Mouse (Mus musculus): ENCODE results near the gene Cdca3. TPM values are rescaled to one million over a fixed set of nuclear protein-coding genes. Genes with fewer than 3 reads are reported as not detected.

Cdca3 gene
- total RNA-seq, 2 experiments from 2014 or later = 0.50 to 1.1 TPM

DNA sequence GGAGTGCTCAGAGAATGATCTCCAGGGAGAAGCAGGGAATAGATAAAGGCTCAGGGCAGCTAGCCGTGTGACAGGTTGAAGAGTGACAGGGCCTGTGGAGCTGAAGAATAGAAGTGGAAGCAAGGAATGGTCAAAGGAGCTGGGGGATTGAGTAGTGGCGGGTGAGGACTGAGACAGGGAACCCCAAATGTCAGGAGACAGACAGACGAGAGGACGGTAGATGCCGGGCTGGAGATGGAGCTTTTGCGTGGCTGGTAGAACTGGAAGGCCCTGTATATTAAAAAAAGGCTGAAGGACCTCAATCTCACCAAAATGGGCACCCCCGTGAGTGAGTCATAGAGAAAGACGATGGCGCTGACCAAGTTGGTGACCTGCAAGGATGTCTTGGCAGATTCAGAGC lies 31.2 kb downstream of the Cdca3 start:
- intact Hi-C loops (cut with DNase I) = loop anchor here (1.0 kb wide), 1 partner anchor 57 kb away; no protein-coding TSS in a partner anchor
- peak in 1 of 2 experiments; percentile 23 for DNase-seq (ENCODE audit: low spot score in 2 of 2)

DNA sequence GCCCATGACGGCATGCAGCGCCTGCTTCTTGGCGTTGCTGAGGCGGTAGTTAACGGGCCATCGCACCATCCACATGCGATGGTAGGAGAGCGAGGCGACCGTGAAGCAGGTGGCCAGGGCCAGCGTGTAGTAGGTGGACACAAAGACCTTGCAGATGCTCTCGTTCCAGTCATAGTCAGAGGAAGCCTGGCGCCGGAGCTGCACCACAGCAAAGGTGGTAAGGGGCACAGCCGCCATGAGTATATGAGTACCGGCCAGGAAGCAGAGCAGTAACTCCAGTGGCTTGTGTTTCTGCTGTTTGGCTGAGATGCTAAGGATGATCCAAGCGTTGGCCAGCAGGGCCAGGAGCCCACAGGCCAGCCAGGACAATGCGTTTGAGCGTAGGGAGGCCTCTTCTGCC lies 31.9 kb downstream of the Cdca3 start:
- intact Hi-C loops (cut with DNase I) = no loop called here
- DNase-seq (ENCODE audit: low spot score in 2 of 2) = peak; percentile 31 to 40

DNA sequence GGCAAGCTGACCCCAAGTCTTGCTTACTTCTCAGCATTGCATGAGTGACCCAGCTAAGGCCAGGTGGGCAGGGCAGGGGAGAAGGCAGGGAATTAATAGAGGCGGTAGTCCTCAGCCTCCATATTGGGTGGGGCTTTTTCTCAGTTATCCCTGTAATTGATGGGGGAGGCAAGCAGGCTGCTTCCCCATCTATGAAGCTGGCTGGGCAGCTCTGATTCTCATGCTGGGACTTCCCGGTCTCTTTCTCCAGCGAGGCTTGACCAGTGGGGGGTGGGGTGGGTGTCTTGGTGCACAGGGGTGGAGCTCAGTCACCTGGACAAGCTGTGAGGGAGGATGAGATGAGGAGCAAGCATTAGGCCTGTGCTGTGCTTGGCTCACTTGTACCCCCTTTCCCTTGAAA lies 32.5 kb downstream of the Cdca3 start:
- intact Hi-C loops (cut with DNase I) = loop anchor here (1.0 kb wide), 1 partner anchor 69 kb away; the partner anchor contains the start of gene Mlf2
- DNase-seq (ENCODE audit: low spot score in 2 of 2) = no peak

DNA sequence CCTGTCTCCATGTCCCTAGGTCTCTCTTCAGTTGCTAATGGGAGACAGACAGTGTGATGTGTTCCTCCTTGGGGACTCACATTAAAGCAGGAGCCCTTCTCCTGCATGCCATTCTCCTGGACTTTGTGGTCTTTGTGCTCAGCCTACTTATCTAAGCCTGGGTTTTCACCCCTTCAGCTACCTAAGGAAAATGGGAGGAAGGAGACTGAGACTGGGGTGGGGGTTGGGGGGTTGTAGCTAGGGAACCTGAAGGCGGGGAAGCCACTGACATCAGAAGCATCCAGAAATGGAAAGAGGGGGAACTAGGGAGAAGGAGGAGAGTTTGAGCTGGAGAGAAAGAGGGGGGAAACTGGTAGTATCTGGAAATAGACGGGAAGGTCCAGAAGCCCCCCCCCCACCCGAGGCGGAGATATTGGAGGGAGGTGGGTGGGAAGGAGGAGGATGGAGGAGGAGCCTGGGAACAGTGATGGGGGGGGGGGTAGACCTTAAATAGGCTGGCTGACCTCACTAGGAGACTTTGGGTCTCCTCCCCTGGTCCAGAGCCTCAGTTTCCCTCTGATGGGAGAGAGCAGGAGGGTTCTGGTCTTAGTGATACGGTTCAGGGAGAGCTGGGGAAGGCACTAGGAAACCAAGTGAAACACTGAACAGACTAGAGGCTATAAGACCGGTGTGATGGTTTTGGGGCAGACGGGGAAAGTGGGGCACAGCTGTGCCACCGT lies 33.2 kb downstream of the Cdca3 start:
- intact Hi-C loops (cut with DNase I) = loop anchor here (1.0 kb wide), 2 partner anchors 42 to 69 kb away; partner anchors contain the start of gene Mlf2
- DNase-seq (ENCODE audit: low spot score in 2 of 2) = peak; percentile 35 to 74

DNA sequence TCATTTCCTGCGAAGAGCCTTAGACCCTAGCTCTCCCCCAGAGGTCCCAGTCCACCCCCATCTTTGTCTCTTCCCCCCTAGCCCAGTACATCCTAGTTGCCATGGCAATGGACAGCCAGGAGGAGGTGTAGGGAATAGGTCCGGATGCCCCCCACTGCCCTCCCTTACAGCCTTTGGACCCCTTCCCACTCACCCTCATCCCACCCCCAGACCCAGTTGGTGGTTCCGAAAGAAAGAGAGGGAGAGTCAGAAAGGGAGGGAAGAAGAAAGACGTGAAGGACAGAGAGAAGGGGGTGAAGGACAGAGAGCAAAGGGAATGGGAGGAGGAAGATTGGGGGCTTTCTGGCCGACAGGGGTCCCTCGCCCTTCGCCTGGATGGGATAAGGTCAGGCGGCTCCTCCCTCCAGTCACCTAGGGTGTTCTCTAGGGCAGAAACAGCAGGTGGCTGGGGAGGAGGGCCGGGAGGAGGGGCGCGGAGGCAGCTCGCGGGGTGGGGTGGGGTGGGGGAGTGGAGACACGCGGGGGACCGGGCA lies 33.8 kb downstream of the Cdca3 start:
- peak; percentile 20 to 37 for DNase-seq (ENCODE audit: low spot score in 2 of 2)
- intact Hi-C loops (cut with DNase I) = loop anchor here (1.0 kb wide), 1 partner anchor 41 kb away; no protein-coding TSS in a partner anchor

DNA sequence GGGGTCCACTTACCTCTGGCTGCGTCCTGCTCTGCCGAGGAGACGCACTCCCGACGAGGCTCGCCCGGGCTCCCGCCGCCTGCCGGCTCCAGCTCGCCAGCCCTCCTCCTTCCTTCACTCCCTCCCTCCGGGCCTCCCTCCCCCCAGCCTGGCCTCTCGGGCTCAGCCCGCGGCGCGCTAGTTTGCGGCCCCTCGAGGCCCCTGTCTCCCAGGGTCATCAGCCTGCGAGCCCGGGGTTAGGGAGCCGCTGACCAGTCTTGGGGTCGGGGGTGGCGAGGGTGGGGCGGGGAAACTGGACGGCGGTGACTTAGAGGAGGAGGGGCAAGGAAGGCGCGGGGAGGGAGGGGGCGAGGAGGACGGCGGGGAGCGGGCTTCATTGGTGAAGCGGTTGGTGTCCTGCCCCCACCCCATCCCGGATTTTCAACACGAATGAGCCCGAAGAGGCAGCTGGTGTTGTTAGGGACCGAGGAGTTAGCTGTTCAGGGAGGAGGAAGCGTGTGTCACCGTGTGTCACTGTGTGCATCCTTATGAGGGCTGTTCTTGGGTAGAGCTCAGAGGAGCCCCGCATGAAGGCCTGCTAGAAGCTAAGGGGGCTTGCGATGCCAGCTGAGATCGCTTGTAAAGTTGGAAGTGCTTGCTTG lies 34.4 kb downstream of the Cdca3 start, which contains the start of gene Gpr162:
Gene Gpr162, minus strand, starts transcription at position 326 of the 641 bp plus-strand sequence.
- intact Hi-C loops (cut with DNase I) = loop anchor here (1.0 kb wide), 1 partner anchor 41 kb away; no protein-coding TSS in a partner anchor
- peak; percentile 65 to 84 for DNase-seq (ENCODE audit: low spot score in 2 of 2)

DNA sequence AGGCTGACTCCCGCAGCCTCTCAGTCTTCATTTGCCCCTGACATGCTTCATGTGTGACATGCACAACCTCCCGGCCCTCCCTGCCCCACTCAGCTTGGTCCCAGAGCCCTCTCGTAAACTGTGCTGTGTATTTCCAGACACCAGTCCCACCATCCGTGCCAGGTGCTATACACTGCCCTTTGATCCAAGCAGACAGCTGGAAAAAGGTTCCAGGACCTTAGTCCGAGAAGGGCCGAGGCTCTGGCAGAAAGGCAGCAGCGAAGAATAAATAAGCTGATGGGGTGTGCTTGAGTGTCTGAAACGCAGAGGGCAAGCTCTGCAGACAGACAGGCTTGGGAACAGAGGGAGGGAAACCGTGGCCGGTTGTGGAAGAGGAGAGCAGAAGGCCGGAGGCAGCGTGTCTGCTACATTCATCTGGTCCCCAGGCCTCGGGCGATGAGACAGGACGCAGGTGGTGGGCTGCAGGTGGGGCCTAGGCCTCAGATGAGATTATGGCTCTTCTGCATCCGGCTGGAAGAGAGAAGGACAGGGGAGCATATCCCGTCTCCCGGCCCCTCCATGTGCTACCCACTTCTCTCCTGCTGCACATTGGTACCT lies 36.5 kb downstream of the Cdca3 start:
- intact Hi-C loops (cut with DNase I) = no loop called here
- no peak for DNase-seq (ENCODE audit: low spot score in 2 of 2)

DNA sequence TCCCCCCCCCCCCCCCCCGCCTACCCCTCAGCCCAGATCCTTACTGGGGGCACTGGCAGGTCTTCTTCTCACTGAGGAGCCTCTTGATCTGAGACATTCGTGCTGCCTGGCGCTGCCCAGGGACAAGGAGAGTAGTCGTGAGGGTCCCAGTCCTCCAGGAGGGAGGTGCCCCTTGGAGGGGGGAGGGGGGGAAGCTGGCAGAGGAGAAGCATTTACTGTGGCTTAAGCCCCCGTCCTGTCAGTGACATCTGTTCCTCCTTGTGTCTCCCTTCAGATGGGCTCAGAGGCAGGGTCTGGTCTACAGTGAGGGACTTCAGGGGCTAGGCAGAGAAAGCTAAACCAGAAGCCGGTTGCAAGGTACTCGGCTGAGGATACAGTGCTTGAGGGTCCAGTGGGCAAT lies 37.2 kb downstream of the Cdca3 start:
- no peak for DNase-seq (ENCODE audit: low spot score in 2 of 2)
- intact Hi-C loops (cut with DNase I) = no loop called here

DNA sequence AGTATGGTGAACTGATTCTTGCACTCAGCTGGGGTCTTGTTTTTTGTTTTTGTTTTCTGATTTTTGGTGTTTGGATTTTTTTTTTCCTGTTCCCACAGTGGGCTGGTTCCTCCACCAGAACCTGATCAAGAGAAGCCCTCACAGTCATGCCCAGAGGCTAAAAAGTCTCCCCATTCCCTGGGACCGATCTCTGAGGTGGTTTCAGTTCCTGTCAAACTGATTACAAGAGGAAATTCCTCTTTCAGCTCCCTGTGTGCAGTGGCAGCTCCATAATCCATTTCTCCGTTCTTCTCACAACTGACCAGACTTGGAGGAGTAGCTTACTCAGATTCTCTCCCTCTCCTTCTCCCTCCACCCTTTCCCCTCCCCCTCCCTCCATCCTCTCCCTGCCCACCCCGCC lies 45.0 kb downstream of the Cdca3 start:
- intact Hi-C loops (cut with DNase I) = no loop called here

DNA sequence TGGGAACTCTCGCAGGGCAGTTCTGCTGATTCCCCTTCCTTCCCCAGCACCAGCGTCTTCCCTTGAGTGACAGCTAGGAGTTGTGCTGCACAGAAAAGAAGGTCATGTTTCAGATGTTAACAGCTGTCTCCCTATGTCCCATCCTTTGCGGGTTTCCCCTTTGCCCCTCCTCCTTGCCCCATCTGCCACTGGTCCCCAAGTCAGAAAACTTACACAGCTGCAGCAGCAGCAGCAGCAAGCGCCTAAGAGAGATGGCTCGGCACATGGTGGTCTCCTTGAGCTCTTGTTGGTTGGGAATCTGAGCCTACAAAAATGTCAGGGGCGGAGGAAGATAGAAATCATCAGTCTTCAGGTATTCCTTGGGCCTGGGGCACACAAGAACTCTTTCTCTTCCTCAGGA lies 50.0 kb downstream of the Cdca3 start:
- DNase-seq (ENCODE audit: low spot score in 2 of 2) = no peak
- intact Hi-C loops (cut with DNase I) = no loop called here

More for the DNA sequence above, 45.0 kb downstream of the Cdca3 start:
- DNase-seq (ENCODE audit: low spot score in 2 of 2) = no peak

DNA sequence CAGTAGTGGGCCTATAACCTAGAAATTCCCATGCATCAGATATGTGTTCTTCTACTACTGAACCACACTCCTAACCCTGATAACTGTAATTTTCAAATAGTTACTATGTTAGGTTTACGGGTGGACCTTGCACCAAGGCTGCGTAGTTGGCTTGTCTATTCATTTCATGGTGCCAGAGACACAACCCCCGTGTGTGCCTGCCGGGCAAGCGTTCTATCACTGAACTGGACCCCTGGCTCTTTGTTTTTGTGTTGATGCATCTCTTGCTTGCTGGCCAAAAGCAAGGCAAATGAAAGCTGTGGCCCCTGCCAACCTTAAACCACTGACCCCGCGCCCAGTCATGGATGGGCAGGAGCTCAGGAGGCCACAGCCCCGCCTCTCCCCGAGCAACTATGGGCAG lies 52.5 kb downstream of the Cdca3 start:
- no peak for DNase-seq (ENCODE audit: low spot score in 2 of 2)
- intact Hi-C loops (cut with DNase I) = no loop called here

Other genes starting within 250 kb of the Cdca3 start
- under 1 TPM; 0.14 to 0.16 TPM for gene C1s2, start 193.5 kb upstream of the Cdca3 start, total RNA-seq (2021)
- gene Lpcat3, start 166.5 kb upstream of the Cdca3 start, total RNA-seq (2021) = 10 to 100 TPM; 22.4 to 31.2 TPM
- gene Emg1, start 117.4 kb upstream of the Cdca3 start, total RNA-seq (2021) = 10 to 100 TPM; 42.9 to 48.8 TPM
- 100 to 1,000 TPM; 112 to 120 TPM for gene Phb2, start 117.2 kb upstream of the Cdca3 start, total RNA-seq (2021)
- gene Ptpn6, start 90.8 kb upstream of the Cdca3 start, total RNA-seq (2021) = 1 to 10 TPM; 3.1 to 4.5 TPM
- 100 to 1,000 TPM; 315 to 349 TPM for gene Grcc10, start 88.2 kb upstream of the Cdca3 start, total RNA-seq (2021)
- gene Gm45234, start 73.5 kb upstream of the Cdca3 start, total RNA-seq (2021) = not detected
- gene Atn1, start 73.0 kb upstream of the Cdca3 start, total RNA-seq (2021) = 100 to 1,000 TPM; 154 to 162 TPM
- 1,000 to 10,000 TPM in 1 of 2 experiments, 100 to 1,000 TPM in 1; 999 to 1,002 TPM for gene Eno2, start 59.9 kb upstream of the Cdca3 start, total RNA-seq (2021)
- gene Lrrc23, start 49.8 kb upstream of the Cdca3 start, total RNA-seq (2021) = 1 to 10 TPM; 1.5 to 1.9 TPM
- gene Spsb2, start 20.9 kb upstream of the Cdca3 start, total RNA-seq (2021) = 1 to 10 TPM; 4.4 to 5.2 TPM
- gene Tpi1, start 15.3 kb upstream of the Cdca3 start, total RNA-seq (2021) = 100 to 1,000 TPM; 739 to 808 TPM
- gene Usp5, start 63 bp upstream of the Cdca3 start, total RNA-seq (2021) = 100 to 1,000 TPM; 176 to 177 TPM
- gene Gnb3, start 10.7 kb downstream of the Cdca3 start, total RNA-seq (2021) = under 1 TPM in 1 of 2 experiments, not detected in 1; 0.18 TPM
- 10 to 100 TPM; 21.9 to 25.7 TPM for gene P3h3, start 28.2 kb downstream of the Cdca3 start, total RNA-seq (2021)
- gene Gpr162, start 34.4 kb downstream of the Cdca3 start, total RNA-seq (2021) = 100 to 1,000 TPM; 207 to 229 TPM
- gene Cd4, start 58.7 kb downstream of the Cdca3 start, total RNA-seq (2021) = 1 to 10 TPM; 2.8 to 8.7 TPM
- gene Lag3, start 82.2 kb downstream of the Cdca3 start, total RNA-seq (2021) = 1 to 10 TPM; 2.9 to 3.6 TPM
- gene Ptms, start 90.6 kb downstream of the Cdca3 start, total RNA-seq (2021) = 1,000 to 10,000 TPM in 1 of 2 experiments, 100 to 1,000 TPM in 1; 954 to 1,041 TPM
- gene Mlf2, start 101.8 kb downstream of the Cdca3 start, total RNA-seq (2021) = 100 to 1,000 TPM; 648 to 675 TPM
- 100 to 1,000 TPM; 149 to 163 TPM for gene Cops7a, start 136.0 kb downstream of the Cdca3 start, total RNA-seq (2021)
- gene Pianp, start 167.1 kb downstream of the Cdca3 start, total RNA-seq (2021) = 100 to 1,000 TPM; 169 to 181 TPM
- 10 to 100 TPM; 38.4 to 44.1 TPM for gene Zfp384, start 179.6 kb downstream of the Cdca3 start, total RNA-seq (2021)
- 10 to 100 TPM; 54.0 to 62.1 TPM for gene Ing4, start 210.2 kb downstream of the Cdca3 start, total RNA-seq (2021)
- gene Acrbp, start 220.1 kb downstream of the Cdca3 start, total RNA-seq (2021) = 10 to 100 TPM in 1 of 2 experiments, 1 to 10 TPM in 1; 8.4 to 12.3 TPM
- gene Lpar5, start 238.4 kb downstream of the Cdca3 start, total RNA-seq (2021) = under 1 TPM; 0.60 to 0.96 TPM